Mouse (Mus musculus) ES-Bruce4 (cell line): Measurements from ENCODE around the gene Brca2. TPM values are rescaled to one million over a fixed set of nuclear protein-coding genes. Genes with fewer than 3 reads are reported as not detected.

Source experiments
- H3K27ac ChIP-seq: 2 replicates; pipeline ENCODE4 v1.5.1; 2012; ENCODE audit warnings: low read length, inconsistent platforms; ENCODE audit not compliant: insufficient read depth
- H3K27me3 ChIP-seq: 2 replicates; pipeline ENCODE4 v1.6.1; 2012; ENCODE audit warnings: mild to moderate bottlenecking, low read length, inconsistent platforms; ENCODE audit not compliant: control insufficient read depth, poor library complexity, insufficient read depth, severe bottlenecking
- H3K36me3 ChIP-seq: 2 replicates; pipeline ENCODE4 v1.6.1; 2012; ENCODE audit warnings: inconsistent platforms, mild to moderate bottlenecking, low read length, moderate library complexity; ENCODE audit not compliant: control insufficient read depth, poor library complexity, insufficient read depth, severe bottlenecking
- H3K4me1 ChIP-seq: one replicate; pipeline ENCODE4 v1.8.1; 2011; ENCODE audit warnings: low read length; ENCODE audit not compliant: control insufficient read depth, insufficient read depth
- H3K4me3 ChIP-seq: 2 replicates; pipeline ENCODE4 v1.5.1; 2011; ENCODE audit warnings: low read depth, mild to moderate bottlenecking, low read length
- H3K9ac ChIP-seq: 2 replicates; pipeline ENCODE4 v1.6.1; 2012; ENCODE audit warnings: low read depth, mild to moderate bottlenecking, inconsistent platforms; ENCODE audit not compliant: poor library complexity, severe bottlenecking
- H3K9me3 ChIP-seq: replicated peaks from 2 replicates; pipeline ENCODE4 v1.6.1; 2012; ENCODE audit warnings: mild to moderate bottlenecking, low read length, inconsistent platforms; ENCODE audit not compliant: control insufficient read depth, poor library complexity, insufficient read depth, severe bottlenecking
- CTCF ChIP-seq: IDR thresholded peaks from one replicate; pipeline ENCODE4 v1.8.1; 2011; ENCODE audit warnings: low read depth, low read length
- EP300 ChIP-seq: IDR thresholded peaks from 2 replicates; pipeline ENCODE4 v1.6.1; 2011; ENCODE audit warnings: low read depth, low read length; ENCODE audit not compliant: insufficient read depth
- POLR2A ChIP-seq: IDR thresholded peaks from one replicate; pipeline ENCODE4 v1.8.1; 2011; ENCODE audit warnings: low read length; ENCODE audit not compliant: insufficient read depth
- polyA plus RNA-seq: library from polyadenylated mRNA; stranded (reverse); fragments of >200 nt; gene quantifications from 2 replicates; pipeline ENCODE4 v1.2.4, GENCODE M21; 2011; ENCODE audit warnings: low read depth; ENCODE audit not compliant: missing spikeins, insufficient read depth, insufficient read length

Brca2 gene
- polyA plus RNA-seq, 1 experiment = 58.8 TPM

DNA sequence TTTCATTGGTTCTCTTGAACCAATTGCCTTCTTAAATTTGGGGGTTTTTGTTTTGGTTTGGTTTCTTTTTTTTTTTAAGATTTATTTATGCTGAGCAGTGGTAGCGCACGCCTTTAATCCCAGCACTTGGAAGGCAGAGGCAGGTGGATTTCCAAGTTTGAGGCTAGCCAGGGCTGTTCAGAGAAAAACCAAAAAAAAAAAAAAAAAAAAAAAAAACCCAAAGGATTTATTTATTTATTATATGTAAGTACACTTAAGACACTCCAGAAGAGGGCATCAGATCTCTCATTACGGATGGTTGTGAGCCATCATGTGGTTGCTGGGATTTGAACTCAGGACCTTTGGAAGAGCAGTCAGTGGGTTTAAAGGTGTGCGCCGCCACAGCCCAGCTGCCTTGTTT lies 38.4 kb downstream of the Brca2 start:
- Histone ChIP-seq H3K27me3 (no peaks in the 10 kb centered on the region), H3K4me1 (peaks cover 4% of the 10 kb centered on the region), H3K9ac (no peak overlapping the region), H3K9me3 (no peaks in the 10 kb centered on the region), H3K4me3 (no peak overlapping the region), H3K27ac (no peak overlapping the region), H3K36me3 (peaks cover 28% of the 10 kb centered on the region)
- TF ChIP-seq EP300 = no peak
- no peak for TF ChIP-seq CTCF
- TF ChIP-seq POLR2A = no peak

DNA sequence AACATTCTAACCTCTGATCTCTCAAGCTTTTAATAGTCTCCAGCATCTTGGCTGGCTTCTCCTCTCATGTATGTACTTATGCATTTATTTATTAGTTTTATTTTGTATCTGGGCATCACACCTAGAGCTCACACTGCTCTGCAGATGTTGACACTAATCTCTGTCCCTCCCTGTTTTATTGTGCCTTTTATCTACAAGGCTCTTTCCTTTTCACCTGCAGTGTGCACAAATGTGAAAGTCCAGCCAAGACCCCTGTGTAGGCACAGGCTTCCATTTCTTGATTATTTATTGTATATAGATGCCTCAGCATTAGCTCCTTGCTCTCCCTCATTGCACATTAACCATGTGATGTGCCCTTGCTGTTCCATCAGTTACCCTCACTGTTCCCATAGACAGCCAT lies 38.9 kb downstream of the Brca2 start:
- H3K4me1 ChIP-seq = peaks cover 4% of the 10 kb centered on the region
- peaks cover 29% of the 10 kb centered on the region for H3K36me3 ChIP-seq
- no peak overlapping the region for H3K27ac ChIP-seq
- no peaks in the 10 kb centered on the region for H3K27me3 ChIP-seq
- no peak overlapping the region for H3K4me3 ChIP-seq
- no peak for TF ChIP-seq CTCF
- no peak for TF ChIP-seq POLR2A
- no peak for TF ChIP-seq EP300
- H3K9ac ChIP-seq = no peak overlapping the region
- H3K9me3 ChIP-seq = no peaks in the 10 kb centered on the region

DNA sequence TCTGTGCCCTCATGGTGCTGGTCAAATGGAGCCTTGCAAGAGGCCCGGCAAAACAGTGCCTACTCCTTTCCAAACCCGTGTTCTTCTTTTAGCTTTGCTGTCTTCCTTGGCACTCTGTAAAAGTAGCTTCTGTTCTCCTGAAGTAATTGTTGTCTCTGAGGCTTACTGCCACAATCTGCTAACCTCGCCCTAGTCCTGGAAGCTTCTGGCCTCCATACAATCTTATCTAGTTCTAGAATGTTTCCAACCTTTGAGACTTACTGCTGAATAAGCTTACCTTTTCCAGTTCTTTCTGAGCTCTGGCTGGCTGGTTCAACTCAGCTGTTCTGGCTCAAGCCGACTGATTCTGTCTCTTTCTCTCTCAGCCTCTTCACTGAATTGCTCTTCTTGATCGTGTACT lies 39.4 kb downstream of the Brca2 start:
- no peak overlapping the region for H3K4me3 ChIP-seq
- H3K4me1 ChIP-seq = peaks cover 4% of the 10 kb centered on the region
- no peak overlapping the region for H3K27ac ChIP-seq
- no peaks in the 10 kb centered on the region for H3K9me3 ChIP-seq
- peaks cover 28% of the 10 kb centered on the region for H3K36me3 ChIP-seq
- no peaks in the 10 kb centered on the region for H3K27me3 ChIP-seq
- TF ChIP-seq CTCF = no peak
- no peak for TF ChIP-seq POLR2A
- no peak for TF ChIP-seq EP300
- H3K9ac ChIP-seq = no peak overlapping the region

DNA sequence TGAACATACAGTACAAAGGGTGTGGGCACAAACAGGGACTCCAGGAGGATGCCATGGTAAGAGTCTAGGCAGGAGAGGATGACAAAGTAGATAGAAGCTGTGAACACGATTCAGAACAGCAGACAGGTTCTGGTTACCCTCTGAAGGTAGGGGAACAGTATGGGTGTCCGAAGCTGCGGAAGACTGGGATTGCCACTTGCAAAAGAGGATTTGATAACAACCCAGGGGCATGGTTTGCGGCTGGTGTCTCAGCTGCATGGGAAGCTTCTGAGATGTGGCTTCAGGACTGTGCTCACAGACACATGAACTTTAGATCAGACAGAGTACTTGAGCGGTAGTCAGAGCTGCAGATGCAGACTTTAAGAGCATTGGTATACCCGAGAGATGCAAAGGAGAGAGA lies 42.0 kb downstream of the Brca2 start:
- H3K4me1 ChIP-seq = peaks cover 4% of the 10 kb centered on the region
- TF ChIP-seq CTCF = no peak
- no peak for TF ChIP-seq POLR2A
- no peak for TF ChIP-seq EP300
- no peaks in the 10 kb centered on the region for H3K9me3 ChIP-seq
- H3K4me3 ChIP-seq = no peak overlapping the region
- no peak overlapping the region for H3K27ac ChIP-seq
- no peaks in the 10 kb centered on the region for H3K27me3 ChIP-seq
- H3K36me3 ChIP-seq = peaks cover 25% of the 10 kb centered on the region
- no peak overlapping the region for H3K9ac ChIP-seq

DNA sequence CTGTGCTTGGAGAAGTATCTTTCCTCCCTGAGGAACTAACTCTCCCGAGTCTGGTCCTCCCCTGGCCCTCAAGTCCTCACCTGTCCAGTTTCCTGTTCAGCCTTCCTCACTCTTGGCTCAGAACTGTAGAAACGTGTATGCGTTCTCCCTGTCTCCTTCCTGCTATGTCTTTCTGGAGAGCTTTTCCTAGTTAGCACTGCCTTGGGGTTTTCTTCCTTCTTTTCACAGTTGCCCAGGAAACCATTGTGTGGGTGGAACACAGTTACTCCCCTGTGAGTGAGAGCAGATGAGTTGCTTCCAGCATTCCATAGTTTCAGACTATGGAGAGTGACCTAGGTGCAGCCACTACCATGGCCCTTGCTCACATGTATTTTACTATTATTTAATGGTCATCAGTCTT lies 43.8 kb downstream of the Brca2 start:
- Histone ChIP-seq H3K27me3 (no peaks in the 10 kb centered on the region), H3K27ac (no peak overlapping the region), H3K36me3 (peaks cover 14% of the 10 kb centered on the region), H3K9ac (no peak overlapping the region), H3K9me3 (no peaks in the 10 kb centered on the region), H3K4me1 (peaks cover 4% of the 10 kb centered on the region), H3K4me3 (no peak overlapping the region)
- TF ChIP-seq EP300 (no peak), CTCF (no peak), POLR2A (no peak)

DNA sequence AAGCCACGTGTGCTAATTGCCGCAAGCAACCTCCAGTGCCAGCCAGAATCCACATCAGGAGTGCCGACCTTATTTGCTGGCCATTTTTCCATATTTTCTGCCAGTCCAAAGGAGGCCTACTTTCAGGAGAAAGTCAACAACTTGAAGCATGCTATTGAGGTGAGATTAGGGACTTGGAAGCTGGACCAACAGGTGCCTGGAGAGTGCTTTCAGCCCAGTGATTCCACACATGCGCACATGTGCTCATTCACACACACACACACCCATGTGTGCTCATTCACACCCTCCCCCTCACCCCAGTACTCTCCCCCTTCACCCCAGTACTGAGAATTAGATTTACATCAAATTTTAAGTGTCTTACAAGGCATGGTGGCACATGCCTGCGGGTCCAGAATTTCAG lies 44.5 kb downstream of the Brca2 start:
- Histone ChIP-seq H3K27ac (no peak overlapping the region), H3K36me3 (peaks cover 14% of the 10 kb centered on the region), H3K4me1 (peaks cover 4% of the 10 kb centered on the region), H3K4me3 (no peak overlapping the region), H3K9ac (no peak overlapping the region), H3K27me3 (no peaks in the 10 kb centered on the region), H3K9me3 (no peaks in the 10 kb centered on the region)
- TF ChIP-seq CTCF = no peak
- no peak for TF ChIP-seq POLR2A
- no peak for TF ChIP-seq EP300
